8 mouse cellular contexts compared by ENCODE assay signal in genomic region chr11:6065551-6066121, GRCm38 (mm10). TPM values are rescaled to one million over a fixed set of nuclear protein-coding genes. Genes with fewer than 3 reads are reported as not detected.
A peak's percentile ranks its signal among the peaks of the same experiment; 100 is the strongest.
DNase-seq lines count a peak whose midpoint lies in the region; ATAC-seq and TF ChIP-seq lines count a peak whose summit lies in the region.

No protein-coding gene starts in this region.

- peaks cover 98% of the 10 kb centered on the region for H3K27me3 ChIP-seq in heart, embryonic 10.5 days (ENCODE audit: insufficient read depth, poor library complexity, severe bottlenecking)
- H3K27me3 ChIP-seq in forebrain, embryonic 15.5 days: peaks cover 51% of the 10 kb centered on the region
- H3K27me3 ChIP-seq in midbrain, embryonic 16.5 days (ENCODE audit: control insufficient read depth, insufficient read depth, low read depth, low read length): peaks cover 10% of the 10 kb centered on the region

- ATAC-seq in forebrain, embryonic 15.5 days (replicated peaks): peak; percentile 87
- peak; percentile 84 for ATAC-seq in midbrain, embryonic 16.5 days
- no peak for ATAC-seq in monocyte, adult 5-6 weeks (replicated peaks; ENCODE audit: insufficient number of reproducible peaks, low FRiP score, low TSS enrichment, poor library complexity, severe bottlenecking)

- H3K4me1 ChIP-seq in heart, embryonic 10.5 days: peaks cover 33% of the 10 kb centered on the region
- H3K4me1 ChIP-seq in bone marrow macrophage, adult 2 months (ENCODE audit: control insufficient read depth, insufficient read depth, low read length): no peaks in the 10 kb centered on the region
- H3K4me1 ChIP-seq in forebrain, embryonic 15.5 days: peaks cover 32% of the 10 kb centered on the region
- peaks cover 25% of the 10 kb centered on the region for H3K4me1 ChIP-seq in midbrain, embryonic 16.5 days (ENCODE audit: control insufficient read depth, insufficient read depth, low read length)

- peak overlapping the region; percentile 70 for H3K4me3 ChIP-seq in heart, embryonic 10.5 days
- peak overlapping the region; percentile 22; the same call in 1 of the 2 replicates for H3K4me3 ChIP-seq in bone marrow macrophage, adult 2 months (ENCODE audit: insufficient read depth, low read length)
- peak overlapping the region; percentile 74 for H3K4me3 ChIP-seq in forebrain, embryonic 15.5 days
- H3K4me3 ChIP-seq in midbrain, embryonic 16.5 days (ENCODE audit: low read depth, low read length): peak overlapping the region; percentile 83

- DNase-seq in heart, embryonic 10.5 days (ENCODE audit: low spot score): no peak
- DNase-seq in heart, adult 9 months (ENCODE audit: low spot score in 2 of 2): no peak
- DNase-seq in layer of hippocampus, postnatal 14 days (ENCODE audit: low spot score in 2 of 2): peak; percentile 65 to 72
- DNase-seq in adipocyte (ENCODE audit: low spot score): no peak

- no peaks in the 10 kb centered on the region for H3K36me3 ChIP-seq in heart, embryonic 10.5 days
- no peaks in the 10 kb centered on the region for H3K36me3 ChIP-seq in forebrain, embryonic 15.5 days
- no peaks in the 10 kb centered on the region for H3K36me3 ChIP-seq in midbrain, embryonic 16.5 days (ENCODE audit: control insufficient read depth, insufficient read depth, low read length)

- H3K27ac ChIP-seq in heart, embryonic 10.5 days: peak overlapping the region; percentile 1; the same call in 1 of the 2 replicates
- no peak overlapping the region for H3K27ac ChIP-seq in bone marrow macrophage, adult 2 months (ENCODE audit: insufficient read depth, low read depth, low read length)
- H3K27ac ChIP-seq in forebrain, embryonic 15.5 days (replicated peaks): peak overlapping the region; percentile 87
- peak overlapping the region; percentile 92 for H3K27ac ChIP-seq in midbrain, embryonic 16.5 days (ENCODE audit: low read length)

- TF ChIP-seq CTCF in bone marrow macrophage, adult 2 months (IDR thresholded peaks at IDR 0.05; ENCODE audit: low read depth, low read length): no peak

- H3K4me2 ChIP-seq in forebrain, embryonic 15.5 days (replicated peaks): peak overlapping the region; percentile 58
- H3K4me2 ChIP-seq in midbrain, embryonic 16.5 days (ENCODE audit: low read length): peak overlapping the region; percentile 90

- TF ChIP-seq POLR2A in bone marrow macrophage, adult 2 months (IDR thresholded peaks at IDR 0.05; ENCODE audit: borderline replicate concordance, low read depth, low read length): no peak

- H3K9me3 ChIP-seq in heart, embryonic 10.5 days: no peaks in the 10 kb centered on the region
- H3K9me3 ChIP-seq in forebrain, embryonic 15.5 days: no peaks in the 10 kb centered on the region
- no peaks in the 10 kb centered on the region for H3K9me3 ChIP-seq in midbrain, embryonic 16.5 days (replicated peaks; ENCODE audit: control insufficient read depth, low read length, poor library complexity, severe bottlenecking)

- peak overlapping the region; percentile 69 for H3K9ac ChIP-seq in forebrain, embryonic 15.5 days (replicated peaks)
- H3K9ac ChIP-seq in midbrain, embryonic 16.5 days (ENCODE audit: low read depth, low read length): peak overlapping the region; percentile 95

- WGBS in heart, embryonic 10.5 days: 4% methylated on average over 84 of the region's 95 CpGs
- WGBS in forebrain, embryonic 15.5 days: under 1% methylated on average over 78 of the region's 95 CpGs
- WGBS in midbrain, embryonic 16.5 days: 1% methylated on average over 62 of the region's 95 CpGs

RNA-seq across cellular contexts. Expression of gene Camk2b, which starts 0.5 kb away (rescaled TPM):
- polyA plus RNA-seq in heart, embryonic 10.5 days (2016; fragmentation: Nextera tagmentation; extraction: Ambion mirVana): 1.8 and 2.3 TPM in 2 replicates
- polyA plus RNA-seq in bone marrow macrophage, adult 2 months (2012; ENCODE audit: insufficient read depth, insufficient read length, missing spikeins): 0.20 and 0.63 TPM in 2 replicates
- 119 and 121 TPM in 2 replicates for polyA plus RNA-seq in forebrain, embryonic 15.5 days (2015; fragmentation: Nextera tagmentation; extraction: Ambion mirVana)
- total RNA-seq in layer of hippocampus, postnatal 14 days (2021): 1,000 to 10,000 TPM in 1 of 2 experiments, 100 to 1,000 TPM in 1; 997 to 1,016 TPM
- 150 and 163 TPM in 2 replicates for polyA plus RNA-seq in midbrain, embryonic 16.5 days (2015; fragmentation: Nextera tagmentation; extraction: Ambion mirVana)
- total RNA-seq in monocyte, adult 5-6 weeks (2017): 8.3 to 21.9 TPM (median 14.9 TPM) in 3 replicates

Comparison
In these comparisons a context has a peak if more than half of its experiments do, and no peak if none do; other contexts are left out.
1. DNase-seq: peak in layer of hippocampus, postnatal 14 days (2 of 2); none in heart, embryonic 10.5 days (single experiment), heart, adult 9 months (0 of 2) and adipocyte (single experiment).
2. H3K4me3 ChIP-seq: peak in every context shown above with its lines; median percentile 83 in midbrain, embryonic 16.5 days; 74 in forebrain, embryonic 15.5 days; 70 in heart, embryonic 10.5 days; 22 in bone marrow macrophage, adult 2 months.
3. RNA of gene Camk2b, which starts 0.5 kb away (polyA plus RNA-seq): 150 to 163 TPM in midbrain, embryonic 16.5 days and 119 to 121 TPM in forebrain, embryonic 15.5 days; 1.8 to 2.3 TPM in heart, embryonic 10.5 days and 0.20 to 0.63 TPM in bone marrow macrophage, adult 2 months; every median in the first group is over 10 times any median in the second.